Mouse (Mus musculus) WW6 (cell line): Measurements from ENCODE around the gene Olfr765.
"Not testable (repeated sequence)": the region's sequence is repeated elsewhere in the genome, so short reads cannot be mapped to it uniquely, and the experiment has no call there.

Source experiments
- DNase-seq: peaks from one replicate; pipeline ENCODE4 v3.0.0-alpha.2; 2013; ENCODE audit warnings: low read depth, low spot score

Gene Olfr765

GRCm38 (mm10) chr10:129049898-129050297 lies at the start of gene Olfr765:
Olfr765 (minus strand) TSS chr10:129049998.
- DNase-seq: not testable (repeated sequence)

- no peak for DNase-seq
Observed at GRCm38 (mm10) chr10:129099275-129099674, 49.5 kb upstream of the Olfr765 start, which contains the start of gene Olfr768. Olfr768 (minus strand) TSS chr10:129099375.

- DNase-seq: not testable (repeated sequence)
Observed at GRCm38 (mm10) chr10:129082810-129083209, 33.0 kb upstream of the Olfr765 start, which contains the start of gene Olfr767. Olfr767 (minus strand) TSS chr10:129082910.

GRCm38 (mm10) chr10:129068877-129069276 lies 19.1 kb upstream of the Olfr765 start, which contains the start of gene Olfr766-ps1:
Olfr766-ps1 (minus strand) TSS chr10:129068977.
- no peak for DNase-seq

- no peak for DNase-seq
Observed at GRCm38 (mm10) chr10:129039796-129040195, 10.0 kb downstream of the Olfr765 start, which contains the start of gene Olfr764-ps1. Olfr764-ps1 (minus strand) TSS chr10:129039896.

- DNase-seq: no peak
Observed at GRCm38 (mm10) chr10:129028343-129028742, 21.5 kb downstream of the Olfr765 start.

GRCm38 (mm10) chr10:129026018-129026662 lies 23.7 kb downstream of the Olfr765 start:
- DNase-seq: peak; percentile 14

- DNase-seq: no peak
Observed at GRCm38 (mm10) chr10:129023319-129023718, 26.5 kb downstream of the Olfr765 start.

- DNase-seq: no peak
Observed at GRCm38 (mm10) chr10:129014477-129014876, 35.3 kb downstream of the Olfr765 start.

- not testable (repeated sequence) for DNase-seq
Observed at GRCm38 (mm10) chr10:129011511-129011910, 38.3 kb downstream of the Olfr765 start.

- DNase-seq: no peak
Observed at GRCm38 (mm10) chr10:129010288-129010841, 39.4 kb downstream of the Olfr765 start, which contains the start of gene Olfr763. Olfr763 (plus strand) TSS chr10:129010791.

GRCm38 (mm10) chr10:129004032-129004920 lies 45.5 kb downstream of the Olfr765 start:
- no peak for DNase-seq

GRCm38 (mm10) chr10:128996523-128997040 lies 53.2 kb downstream of the Olfr765 start:
- DNase-seq: no peak

GRCm38 (mm10) chr10:128995796-128996195 lies 54.0 kb downstream of the Olfr765 start:
- DNase-seq: no peak
